Mouse (Mus musculus) intestine, embryonic 14.5 days (tissue): ENCODE measurements at regions not wholly inside any gene's neighbourhood (a gene's known extent, or its start where the extent isn't known, plus 50 kb on each side); places are given as distances from the start of the nearest gene placed in this dataset.
A peak's percentile ranks its signal among the peaks of the same experiment; 100 is the strongest.
"Not testable (repeated sequence)": the region's sequence is repeated elsewhere in the genome, so short reads cannot be mapped to it uniquely, and the experiment has no call there.

ENCODE experiments used
- ATAC-seq: fragments of 200-750 bp; cut with Nextera tagmentation; replicated peaks from 2 replicates; pipeline ENCODE4 v1.8.0; 2017; ENCODE audit warnings: low read depth, moderate number of reproducible peaks, moderate TSS enrichment, moderate library complexity; ENCODE audit not compliant: low FRiP score, low TSS enrichment
- DNase-seq: peaks from one replicate; pipeline ENCODE4 v3.0.0-alpha.2; 2018; ENCODE audit warnings: low spot score
- H3K27ac ChIP-seq: fragments of 300-500 bp; sonication (generic); 2 replicates; pipeline ENCODE4 v1.5.1; 2014; ENCODE audit warnings: low read depth, mild to moderate bottlenecking, control low read depth
- H3K27me3 ChIP-seq: fragments of 300-500 bp; sonication (generic); replicated peaks from 2 replicates; pipeline ENCODE4 v1.6.1; 2014; ENCODE audit warnings: low read length, control low read depth; ENCODE audit not compliant: control insufficient read depth, insufficient read depth
- H3K36me3 ChIP-seq: fragments of 300-500 bp; sonication (generic); 2 replicates; pipeline ENCODE4 v1.6.1; 2014; ENCODE audit warnings: low read length, control low read depth; ENCODE audit not compliant: control insufficient read depth, insufficient read depth
- H3K4me1 ChIP-seq: fragments of 300-500 bp; sonication (generic); replicated peaks from 2 replicates; pipeline ENCODE4 v1.6.1; 2014; ENCODE audit warnings: low read length, control low read depth, mixed read lengths; ENCODE audit not compliant: control insufficient read depth, insufficient read depth
- H3K4me2 ChIP-seq: fragments of 300-500 bp; sonication (generic); 2 replicates; pipeline ENCODE4 v1.6.1; 2014; ENCODE audit warnings: low read length
- H3K4me3 ChIP-seq: fragments of 300-500 bp; sonication (generic); 2 replicates; pipeline ENCODE4 v1.5.1; 2014; ENCODE audit warnings: low read depth, low read length, control low read depth, mixed read lengths
- H3K9ac ChIP-seq: fragments of 300-500 bp; sonication (generic); 2 replicates; pipeline ENCODE4 v1.6.1; 2014; ENCODE audit warnings: mild to moderate bottlenecking, low read length
- H3K9me3 ChIP-seq: fragments of 300-500 bp; sonication (generic); 2 replicates; pipeline ENCODE4 v1.6.1; 2016; ENCODE audit warnings: low read length, control low read depth; ENCODE audit not compliant: control insufficient read depth
- WGBS: fragments of 180-500 bp; shearing (Covaris S2); extraction: QIAGEN DNeasy Blood & Tissue Kit; methylation state at CpG from one replicate; pipeline ENCODE4 v1.1.7; 2014; 5-methylcytosine and 5-hydroxymethylcytosine counted together

DNA sequence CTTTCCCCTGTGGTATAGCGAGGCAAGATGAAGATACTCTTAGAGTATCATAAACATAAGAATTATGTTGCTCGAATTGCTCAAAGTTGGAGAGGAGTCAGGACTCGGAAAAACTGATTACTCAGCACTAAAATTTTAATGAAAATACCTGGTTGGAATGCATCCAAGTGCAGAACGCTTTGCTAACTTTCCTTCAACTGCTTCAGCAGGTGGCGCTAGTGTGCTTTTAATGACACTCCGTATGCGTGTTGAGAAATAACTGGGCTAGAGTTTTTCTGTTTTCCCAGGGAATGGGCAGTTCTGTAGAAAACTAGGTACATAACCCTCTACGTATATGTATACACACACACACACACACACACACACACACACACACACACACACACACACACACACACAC is 221.0 kb downstream of the Grxcr1 start:
- 15% methylated on average over 8 of the region's 8 CpGs for WGBS
- Histone ChIP-seq H3K9ac (no peak overlapping the region), H3K27me3 (no peaks in the 10 kb centered on the region), H3K4me1 (no peaks in the 10 kb centered on the region), H3K27ac (no peak overlapping the region), H3K4me2 (no peak overlapping the region), H3K36me3 (no peaks in the 10 kb centered on the region), H3K4me3 (no peak overlapping the region), H3K9me3 (no peaks in the 10 kb centered on the region)
- DNase-seq, result peak; percentile 73
- ATAC-seq, result no peak

DNA sequence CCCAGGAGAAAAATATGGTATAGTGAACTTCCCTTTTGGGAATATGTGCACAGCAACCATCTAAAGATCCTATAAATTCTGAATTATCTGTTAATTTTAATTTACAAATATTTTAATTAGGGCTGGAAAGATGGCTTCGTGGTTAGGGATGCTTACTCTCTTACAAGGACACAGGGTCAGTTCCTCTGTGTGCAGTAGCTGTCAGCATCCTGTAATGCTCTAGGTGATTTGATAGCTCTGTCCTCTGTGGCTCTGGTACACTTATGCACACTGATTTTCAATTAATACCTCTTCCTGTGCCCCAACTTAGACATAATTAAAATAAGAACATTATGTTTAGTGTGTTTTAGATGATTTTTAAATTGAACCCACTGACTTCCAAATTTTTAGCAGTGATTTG is 221.8 kb downstream of the Grxcr1 start:
- Histone ChIP-seq H3K36me3 (no peaks in the 10 kb centered on the region), H3K4me1 (no peaks in the 10 kb centered on the region), H3K4me2 (no peak overlapping the region), H3K27me3 (no peaks in the 10 kb centered on the region), H3K9ac (no peak overlapping the region), H3K27ac (no peak overlapping the region), H3K9me3 (no peaks in the 10 kb centered on the region), H3K4me3 (no peak overlapping the region)
- ATAC-seq (no peak), DNase-seq (no peak)
- WGBS, result 48% methylated on average over 1 of the region's 1 CpGs

DNA sequence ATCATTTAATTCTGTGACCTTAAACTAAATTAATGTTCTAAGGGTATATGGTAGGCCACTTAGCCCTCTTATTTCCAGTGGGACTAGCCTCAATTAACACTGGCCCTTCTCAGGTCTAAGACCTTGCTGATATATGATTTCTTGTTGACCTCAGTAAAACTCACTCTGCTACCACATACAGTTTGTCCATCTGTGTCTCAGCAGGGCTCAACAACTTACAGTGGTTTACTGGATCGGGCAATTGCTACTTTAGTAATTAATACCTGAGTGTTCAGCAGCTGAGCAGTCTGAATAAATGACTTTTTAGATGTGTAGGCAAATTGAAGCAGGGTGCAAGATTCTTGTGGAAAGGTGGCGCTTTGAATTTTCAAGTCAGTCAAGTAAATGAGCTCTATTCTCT is 222.5 kb downstream of the Grxcr1 start:
- DNase-seq, result no peak
- H3K4me1 ChIP-seq, result no peaks in the 10 kb centered on the region
- 85% methylated on average over 2 of the region's 2 CpGs for WGBS

DNA sequence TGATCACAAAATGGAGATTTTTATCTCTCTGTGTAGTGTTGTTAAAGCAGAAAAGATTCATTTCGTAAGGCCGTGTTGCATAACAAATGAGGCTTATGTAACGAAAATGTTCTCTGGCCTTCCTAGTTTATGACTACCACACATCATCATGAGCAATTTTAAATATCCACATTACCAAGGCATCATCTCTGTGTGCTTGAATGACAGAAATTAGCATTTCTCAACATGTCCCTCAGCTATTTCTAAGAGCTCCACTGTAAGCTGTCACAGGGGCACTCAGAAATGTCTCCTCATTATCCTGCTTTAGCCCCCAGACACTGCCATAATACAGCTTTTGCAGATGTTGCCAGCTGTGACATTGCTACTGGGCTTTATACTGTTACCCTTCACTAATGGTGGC is 232.6 kb downstream of the Grxcr1 start:
- 76% methylated on average over 3 of the region's 3 CpGs for WGBS
- Histone ChIP-seq H3K4me1 (no peaks in the 10 kb centered on the region), H3K27me3 (no peaks in the 10 kb centered on the region), H3K36me3 (no peaks in the 10 kb centered on the region), H3K9me3 (no peaks in the 10 kb centered on the region), H3K4me3 (no peak overlapping the region), H3K9ac (no peak overlapping the region), H3K4me2 (no peak overlapping the region), H3K27ac (no peak overlapping the region)
- ATAC-seq, result no peak
- DNase-seq, result no peak

More for the DNA sequence above, 222.5 kb downstream of the Grxcr1 start:
- ATAC-seq, result no peak
- Histone ChIP-seq H3K27me3 (no peaks in the 10 kb centered on the region), H3K4me3 (no peak overlapping the region), H3K9ac (no peak overlapping the region), H3K27ac (no peak overlapping the region), H3K9me3 (no peaks in the 10 kb centered on the region), H3K4me2 (no peak overlapping the region), H3K36me3 (no peaks in the 10 kb centered on the region)

DNA sequence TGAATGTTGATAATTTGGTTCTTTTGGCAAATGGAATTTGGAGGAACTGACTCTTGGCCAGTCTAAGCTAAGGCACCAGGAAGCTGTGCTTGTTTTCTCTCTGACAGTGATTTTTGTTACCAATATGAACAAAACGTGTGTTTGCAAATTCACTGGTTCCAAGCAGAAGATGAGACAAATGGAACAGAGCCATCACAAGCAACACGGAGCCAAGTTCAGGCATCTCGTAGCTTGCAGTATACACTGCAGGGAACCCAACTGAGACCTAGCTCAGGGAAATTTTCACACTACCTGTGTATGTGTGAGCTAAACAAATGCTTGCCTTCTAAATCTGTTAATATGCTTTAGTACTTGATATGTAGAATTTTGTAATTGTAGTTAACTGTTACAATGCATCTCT is 242.6 kb downstream of the Grxcr1 start:
- ATAC-seq, result no peak

DNA sequence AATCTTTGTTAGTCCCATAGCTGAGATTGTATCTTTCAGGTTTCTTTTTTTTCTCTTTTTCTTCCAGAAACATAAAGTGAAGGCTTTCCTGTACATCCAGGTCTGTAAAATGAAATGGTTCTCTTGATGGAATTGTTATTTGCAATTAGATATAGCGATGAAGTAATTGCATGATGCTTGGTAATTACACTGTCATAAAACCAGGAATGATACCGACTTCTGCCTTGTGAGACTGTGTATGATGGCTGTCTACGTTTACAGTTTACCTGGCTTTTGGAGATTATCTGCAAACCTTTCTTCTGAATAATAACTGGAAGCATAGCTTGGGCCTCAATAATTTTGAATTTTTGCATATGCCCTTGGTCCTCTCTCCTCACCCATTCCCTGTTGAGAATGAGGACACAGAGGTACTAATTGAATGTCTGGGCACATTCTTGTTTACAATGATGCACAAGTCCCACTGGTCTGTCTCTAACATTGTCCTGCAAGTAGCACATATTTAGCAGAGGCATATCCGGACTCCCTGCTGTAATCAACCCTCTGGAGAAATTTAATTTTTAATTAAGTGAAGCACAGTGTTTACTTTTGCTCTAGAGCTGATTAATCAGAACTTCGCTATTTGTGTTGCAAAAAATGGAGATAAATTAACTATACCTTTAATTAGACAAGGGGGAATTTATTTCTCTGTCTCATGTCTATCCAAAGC is 244.1 kb downstream of the Grxcr1 start:
- 79% methylated on average over 5 of the region's 5 CpGs for WGBS

More for the DNA sequence above, 242.6 kb downstream of the Grxcr1 start:
- Histone ChIP-seq H3K36me3 (no peaks in the 10 kb centered on the region), H3K9me3 (no peaks in the 10 kb centered on the region), H3K27ac (no peak overlapping the region), H3K4me3 (no peak overlapping the region), H3K9ac (no peak overlapping the region), H3K4me2 (no peak overlapping the region), H3K27me3 (no peaks in the 10 kb centered on the region), H3K4me1 (no peaks in the 10 kb centered on the region)
- 80% methylated on average over 3 of the region's 3 CpGs for WGBS
- DNase-seq, result no peak

DNA sequence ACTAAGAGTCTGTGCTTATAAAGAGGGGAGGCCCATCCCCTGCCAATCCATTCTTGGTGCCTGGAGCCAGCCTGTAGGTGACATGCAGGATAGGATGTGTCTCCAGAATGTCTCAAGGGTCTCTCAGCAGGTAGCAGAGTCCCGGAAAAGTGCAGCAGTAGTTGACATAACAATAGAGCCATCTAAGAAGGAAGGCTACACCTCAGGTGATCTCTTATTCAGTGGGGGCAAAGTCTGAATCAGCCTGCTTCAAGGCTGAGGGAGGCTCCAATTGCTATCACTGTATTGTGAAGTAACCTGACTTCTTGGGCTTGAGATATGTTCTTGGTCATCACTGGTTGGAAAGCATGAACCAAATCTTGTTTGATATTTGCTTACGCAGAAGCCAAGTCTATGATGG is 264.1 kb downstream of the Grxcr1 start:
- not testable (repeated sequence) for H3K4me1 ChIP-seq, H3K4me2 ChIP-seq, H3K4me3 ChIP-seq, H3K36me3 ChIP-seq, H3K27ac ChIP-seq, ATAC-seq, DNase-seq, H3K9ac ChIP-seq, H3K27me3 ChIP-seq, H3K9me3 ChIP-seq
- WGBS, result 91% methylated on average over 2 of the region's 2 CpGs

More for the DNA sequence above, 244.1 kb downstream of the Grxcr1 start:
- DNase-seq, result no peak
- Histone ChIP-seq H3K4me1 (no peaks in the 10 kb centered on the region), H3K27me3 (no peaks in the 10 kb centered on the region), H3K27ac (no peak overlapping the region), H3K4me2 (no peak overlapping the region), H3K36me3 (no peaks in the 10 kb centered on the region), H3K9ac (no peak overlapping the region), H3K4me3 (no peak overlapping the region), H3K9me3 (no peaks in the 10 kb centered on the region)
- no peak for ATAC-seq

DNA sequence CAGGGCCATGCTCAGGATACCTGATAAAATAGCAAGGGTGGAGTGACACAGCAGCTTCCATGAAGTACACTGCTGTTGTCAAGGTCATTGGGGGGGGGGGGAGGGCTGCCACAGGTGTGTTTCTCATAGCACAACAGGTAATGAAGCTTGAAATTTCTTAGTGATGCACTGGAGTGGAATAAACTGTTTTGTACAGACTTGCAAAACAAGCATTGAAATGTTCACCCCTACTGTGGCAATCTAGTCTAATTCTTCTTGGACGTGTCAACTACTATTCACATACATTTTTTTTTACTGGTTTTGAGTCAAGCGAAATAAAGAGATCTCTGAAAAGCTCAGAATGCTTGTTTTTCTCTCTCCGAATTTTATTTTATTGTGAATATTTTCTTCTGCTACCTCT is 281.6 kb downstream of the Grxcr1 start:
- Histone ChIP-seq H3K4me3 (no peak overlapping the region), H3K36me3 (no peaks in the 10 kb centered on the region), H3K27me3 (no peaks in the 10 kb centered on the region), H3K4me1 (no peaks in the 10 kb centered on the region), H3K27ac (no peak overlapping the region), H3K9me3 (no peaks in the 10 kb centered on the region), H3K4me2 (no peak overlapping the region), H3K9ac (no peak overlapping the region)
- 87% methylated on average over 3 of the region's 3 CpGs for WGBS
- ATAC-seq (no peak), DNase-seq (no peak)

DNA sequence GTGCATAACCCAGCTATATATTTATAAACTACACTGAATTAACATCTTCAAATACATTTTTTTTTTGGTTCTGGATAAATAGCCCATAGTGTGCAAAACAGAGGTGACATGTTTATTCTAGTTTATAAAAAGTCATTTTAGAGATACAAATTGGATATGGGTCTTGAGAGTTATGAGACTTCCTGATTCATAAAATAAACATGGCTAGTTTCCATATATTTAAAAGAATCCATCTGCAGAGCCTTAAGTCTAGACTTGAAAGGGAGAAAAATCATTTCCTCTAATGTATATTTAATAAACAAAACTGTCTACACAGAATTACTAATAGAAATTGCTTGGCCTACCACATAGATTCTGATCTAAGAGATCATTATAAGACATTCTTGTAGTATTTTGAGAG is 287.3 kb downstream of the Grxcr1 start:
- Histone ChIP-seq H3K9ac (no peak overlapping the region), H3K27ac (no peak overlapping the region), H3K27me3 (no peaks in the 10 kb centered on the region), H3K9me3 (no peaks in the 10 kb centered on the region), H3K4me3 (no peak overlapping the region), H3K36me3 (no peaks in the 10 kb centered on the region), H3K4me2 (no peak overlapping the region), H3K4me1 (no peaks in the 10 kb centered on the region)
- no peak for DNase-seq
- ATAC-seq, result no peak
